Mouse (Mus musculus): ENCODE measurements at regions not wholly inside any gene's neighbourhood (a gene's known extent, or its start where the extent isn't known, plus 50 kb on each side); places are given as distances from the start of the nearest gene placed in this dataset.
A peak's percentile ranks its signal among the peaks of the same experiment; 100 is the strongest.

DNA sequence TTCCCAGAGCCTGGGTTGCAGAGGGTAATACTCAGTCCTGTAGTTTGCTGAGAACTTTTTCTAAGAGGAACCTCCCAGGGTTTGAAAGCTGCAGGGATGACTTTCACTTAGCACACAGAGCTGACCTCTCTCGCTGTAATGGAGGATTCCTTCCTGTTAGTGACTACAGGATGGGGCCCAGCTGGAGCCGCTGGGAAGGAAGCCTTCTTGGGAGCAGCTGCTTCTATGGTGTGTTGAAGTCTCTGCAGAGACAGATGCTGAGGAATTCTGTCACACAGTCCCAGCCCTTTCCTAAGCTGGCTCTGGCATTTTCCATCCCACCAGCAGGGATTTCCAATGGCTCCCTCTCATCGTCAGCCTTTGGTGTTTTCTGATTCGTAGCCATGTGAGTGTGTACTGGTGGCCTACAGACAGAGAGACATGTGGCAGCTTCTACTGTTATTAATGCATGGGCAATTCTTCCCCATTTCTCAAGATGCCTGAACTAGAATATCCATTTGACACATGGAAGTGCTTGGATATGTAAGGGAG is 90.9 kb downstream of the Gm26897 start:
- intact Hi-C loops (cut with DNase I), result no loop called here
- peak; percentile 67 to 69 for DNase-seq

DNA sequence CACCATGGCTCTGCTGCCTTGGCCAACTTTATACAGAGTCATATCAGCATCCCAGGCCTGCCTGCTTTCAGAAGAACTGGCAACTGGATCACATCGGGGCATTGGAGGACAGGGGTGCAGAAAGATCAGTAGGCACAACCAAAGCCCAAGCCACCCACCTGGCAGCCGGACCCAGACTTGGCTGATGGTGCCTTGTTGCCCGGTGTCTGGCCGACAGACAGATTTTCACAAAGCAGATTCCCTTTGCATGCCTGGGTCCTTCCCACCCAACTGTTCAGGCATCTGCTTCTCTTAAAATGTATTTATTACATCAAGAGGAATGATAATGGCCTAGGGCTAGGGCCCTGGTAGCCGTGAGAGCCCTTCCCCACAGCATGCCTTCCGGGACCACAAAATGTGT is 96.2 kb downstream of the Gm26897 start:
- intact Hi-C loops (cut with DNase I), result no loop called here
- no peak for DNase-seq

DNA sequence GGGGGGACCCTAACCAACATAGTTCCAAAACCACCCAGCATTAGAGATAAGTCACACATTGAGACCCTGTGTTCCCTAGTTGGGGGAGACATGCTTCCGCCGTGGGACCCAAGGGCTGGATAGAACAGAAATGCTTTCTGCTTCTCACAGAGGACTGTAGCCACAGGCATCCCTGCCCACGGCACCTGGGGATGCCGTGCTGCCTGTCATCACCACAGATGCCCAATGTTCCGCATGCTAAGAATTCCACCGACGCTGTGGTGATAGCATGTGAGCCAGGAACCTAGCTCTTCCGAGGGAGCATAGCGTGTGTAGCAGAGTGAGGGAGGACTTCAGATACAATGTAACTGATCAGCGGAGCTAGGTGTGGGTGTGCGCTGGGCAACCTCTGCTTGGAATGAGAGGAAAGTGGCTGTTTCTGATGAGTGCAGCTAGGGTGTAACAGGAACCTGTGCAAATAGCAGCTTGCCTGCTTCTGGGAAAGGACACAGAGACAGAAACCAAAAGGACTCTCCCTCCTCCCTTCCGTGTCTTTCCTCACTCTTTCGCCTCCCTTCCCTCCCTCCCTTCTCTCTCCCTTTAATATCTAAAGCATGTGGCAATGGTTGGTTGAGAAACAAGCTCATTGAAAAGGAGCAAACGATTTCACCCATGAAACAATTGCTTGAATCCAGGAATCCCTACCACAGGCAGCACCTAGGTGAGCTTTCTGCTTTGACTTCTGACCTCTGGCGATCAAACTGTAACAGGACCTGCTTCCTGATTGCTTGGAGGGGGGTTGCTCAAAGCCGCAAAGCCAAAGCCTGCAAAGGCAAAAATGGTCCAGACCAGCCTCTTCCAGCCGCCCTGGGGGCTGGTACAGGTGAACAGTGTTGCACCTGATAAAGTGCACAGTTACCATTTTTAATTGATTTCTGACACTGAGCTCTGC is 102.3 kb downstream of the Gm26897 start:
- intact Hi-C loops (cut with DNase I), result no loop called here
- DNase-seq, result no peak

DNA sequence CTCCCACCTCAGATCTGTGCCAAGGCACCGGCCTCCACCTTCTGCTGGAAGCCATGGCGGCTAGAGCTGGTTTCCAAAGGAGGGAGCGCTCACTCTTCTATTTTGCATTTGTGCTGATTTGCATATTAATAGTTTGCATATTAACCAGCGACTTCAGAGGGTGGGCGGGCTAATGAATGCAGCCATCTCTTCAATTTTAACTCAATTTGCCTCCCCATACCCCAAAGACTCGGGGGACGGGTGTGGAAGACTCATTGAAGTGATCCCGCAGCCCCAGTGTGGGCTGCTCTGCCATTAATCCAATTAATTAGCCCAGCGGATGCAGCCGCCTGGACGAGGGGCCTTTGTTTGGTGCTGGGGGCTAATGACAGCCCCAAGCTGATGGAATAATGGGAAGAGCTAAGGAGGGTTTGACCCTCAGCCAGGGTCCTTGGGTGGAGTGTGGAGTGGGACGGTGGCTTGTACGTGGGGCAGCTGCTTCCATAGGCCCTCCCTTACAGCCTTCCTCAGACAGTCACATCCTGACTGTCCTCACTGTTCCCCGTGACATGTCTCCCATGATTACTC is 103.0 kb downstream of the Gm26897 start:
- no peak for DNase-seq
- intact Hi-C loops (cut with DNase I), result no loop called here

DNA sequence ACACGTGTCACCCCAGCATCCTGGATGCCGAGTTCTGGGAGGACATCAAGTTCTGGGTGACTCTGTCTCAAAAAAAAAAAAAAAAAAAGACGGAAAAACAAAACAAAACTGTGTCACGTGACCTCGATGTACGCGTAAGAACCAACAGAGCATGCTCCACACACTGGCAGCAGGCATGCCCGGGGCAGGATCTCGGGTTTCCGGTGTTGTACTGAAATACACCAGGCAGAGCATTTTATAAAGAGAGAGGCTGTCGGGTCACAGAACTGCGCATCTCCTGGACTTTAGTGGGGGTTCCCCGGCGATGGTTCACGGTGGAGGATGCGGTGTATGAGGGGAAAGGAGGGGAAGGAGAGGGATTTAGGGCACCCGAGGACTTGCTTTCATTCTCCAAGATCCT is 108.7 kb downstream of the Gm26897 start:
- DNase-seq, result no peak
- intact Hi-C loops (cut with DNase I), result no loop called here

DNA sequence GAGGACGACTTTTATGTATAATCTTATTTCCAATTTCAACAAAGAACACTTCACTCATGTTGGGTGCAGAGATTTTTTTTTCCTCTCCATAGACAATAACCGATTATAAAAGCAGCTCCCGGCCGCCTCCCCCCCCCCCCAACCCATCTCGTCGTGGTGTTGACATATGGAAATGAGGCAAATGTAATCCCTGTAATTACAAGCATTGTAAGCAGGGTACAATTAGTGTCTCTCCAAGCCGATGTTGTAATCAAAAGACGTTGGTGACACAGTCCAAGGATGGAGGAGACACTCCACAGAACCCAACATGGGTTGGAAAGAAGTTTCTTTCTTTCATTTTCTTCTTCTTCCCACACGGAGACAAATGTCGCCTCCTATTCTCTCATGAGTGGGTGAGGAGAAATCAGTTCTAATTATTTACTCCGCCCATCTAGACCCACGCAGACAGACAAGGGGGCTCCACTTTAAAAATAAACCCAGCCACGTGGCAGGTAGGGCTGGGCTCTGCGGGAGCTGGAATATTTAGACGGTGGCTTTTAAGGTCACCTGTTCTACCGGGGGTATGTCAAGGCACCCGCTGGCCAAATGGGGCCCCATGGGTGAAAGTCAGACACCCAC is 110.0 kb downstream of the Gm26897 start:
- intact Hi-C loops (cut with DNase I), result no loop called here
- no peak for DNase-seq

DNA sequence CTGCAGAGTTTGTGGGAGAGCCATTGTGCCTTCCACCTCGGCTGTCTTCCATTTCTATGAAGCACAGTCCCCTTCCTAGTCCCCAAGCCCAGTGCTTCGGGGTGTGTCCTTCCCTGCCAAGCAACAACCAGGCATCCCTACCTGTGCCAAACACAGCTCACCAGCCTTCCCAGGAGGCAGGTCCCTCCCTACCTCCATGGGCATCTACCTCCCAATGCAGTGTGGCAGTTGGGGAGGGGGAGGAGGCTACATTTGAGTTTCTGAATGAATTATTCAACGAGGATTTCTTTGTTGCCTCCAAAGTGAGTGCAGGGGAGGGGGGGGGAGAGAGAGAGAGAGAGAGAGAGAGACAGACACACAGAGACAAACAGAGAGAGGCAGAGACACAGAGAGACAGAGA is 110.8 kb downstream of the Gm26897 start:
- intact Hi-C loops (cut with DNase I), result no loop called here

DNA sequence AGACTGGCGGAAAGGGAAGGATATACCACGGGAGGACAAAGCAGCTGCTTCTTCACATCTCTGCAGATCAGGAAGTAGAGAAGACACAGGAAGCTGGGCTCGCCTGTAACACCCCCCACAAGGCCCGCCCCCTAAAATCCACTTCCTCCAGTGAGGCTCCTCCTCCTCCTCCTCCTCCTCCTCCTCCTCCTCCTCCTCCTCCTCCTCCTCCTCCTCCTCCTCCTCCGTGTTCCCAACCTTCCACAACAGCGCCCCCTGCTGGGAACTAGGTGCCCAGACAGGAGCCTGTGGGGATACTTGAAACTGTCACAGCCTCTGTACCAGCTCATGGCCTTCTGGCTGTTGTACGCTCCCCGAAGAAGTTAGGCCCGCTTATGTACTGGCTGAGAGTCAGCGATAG is 115.2 kb downstream of the Gm26897 start:
- intact Hi-C loops (cut with DNase I), result no loop called here
- DNase-seq, result no peak

More for the DNA sequence above, 110.8 kb downstream of the Gm26897 start:
- no peak for DNase-seq

DNA sequence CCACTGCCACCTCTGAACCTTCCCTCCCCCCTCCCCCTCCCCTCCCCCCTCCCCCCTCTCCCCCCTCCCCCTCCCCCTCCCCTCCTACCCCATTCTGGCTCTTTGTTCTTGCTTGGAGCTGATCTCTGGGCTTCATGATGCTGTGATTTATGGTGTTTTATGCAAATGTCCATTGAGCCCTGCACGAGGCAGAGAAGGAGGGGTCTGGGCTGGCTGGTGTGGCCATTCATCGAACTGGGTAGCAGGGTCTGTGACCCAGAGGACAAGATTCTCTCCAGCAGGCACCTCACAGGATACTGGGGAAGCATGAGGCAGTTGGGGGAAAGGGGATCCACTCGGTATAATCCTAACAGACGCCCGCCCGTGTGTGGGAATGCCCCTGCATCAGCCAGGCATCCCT is 119.0 kb downstream of the Gm26897 start:
- no peak for DNase-seq
- intact Hi-C loops (cut with DNase I), result no loop called here

DNA sequence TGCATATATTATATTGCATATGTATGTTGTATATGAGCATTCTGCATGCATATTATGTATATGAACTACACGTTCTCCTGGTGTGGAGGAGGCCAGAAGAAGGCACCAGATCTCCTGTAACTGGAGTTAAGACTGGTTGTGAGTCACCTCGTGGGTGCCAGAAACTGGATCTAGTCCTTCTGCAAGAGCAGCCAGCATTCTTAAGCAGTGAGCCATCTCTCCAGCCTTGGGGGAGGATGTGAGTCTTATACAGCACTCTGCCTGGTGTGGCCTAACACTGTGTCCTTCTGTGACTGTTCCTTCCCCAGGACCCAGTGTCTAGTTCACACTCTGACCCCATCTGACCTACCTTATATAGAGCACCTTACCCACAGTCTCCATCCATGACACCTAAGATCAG is 121.6 kb downstream of the Gm26897 start:
- no peak for DNase-seq
- intact Hi-C loops (cut with DNase I), result no loop called here

DNA sequence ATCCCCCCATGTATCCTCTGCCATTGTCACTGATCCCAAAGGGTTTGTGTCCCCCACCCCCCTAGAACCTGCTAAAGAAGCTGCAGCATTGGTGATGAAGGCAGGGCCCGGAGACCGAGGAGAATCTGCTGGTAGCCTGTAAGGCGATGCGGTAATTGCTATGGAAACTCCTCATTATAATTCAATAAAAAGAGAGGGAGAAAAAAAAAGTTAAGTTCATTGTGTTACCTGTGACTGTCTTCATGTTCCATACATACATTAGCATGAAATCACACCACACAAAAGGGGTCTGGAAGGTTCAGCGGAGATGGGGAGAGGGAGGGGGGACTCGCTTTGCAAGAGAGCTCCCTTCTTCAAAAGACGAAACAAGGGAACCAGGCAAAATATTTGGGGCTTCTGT is 123.5 kb downstream of the Gm26897 start:
- DNase-seq, result no peak
- intact Hi-C loops (cut with DNase I), result no loop called here

DNA sequence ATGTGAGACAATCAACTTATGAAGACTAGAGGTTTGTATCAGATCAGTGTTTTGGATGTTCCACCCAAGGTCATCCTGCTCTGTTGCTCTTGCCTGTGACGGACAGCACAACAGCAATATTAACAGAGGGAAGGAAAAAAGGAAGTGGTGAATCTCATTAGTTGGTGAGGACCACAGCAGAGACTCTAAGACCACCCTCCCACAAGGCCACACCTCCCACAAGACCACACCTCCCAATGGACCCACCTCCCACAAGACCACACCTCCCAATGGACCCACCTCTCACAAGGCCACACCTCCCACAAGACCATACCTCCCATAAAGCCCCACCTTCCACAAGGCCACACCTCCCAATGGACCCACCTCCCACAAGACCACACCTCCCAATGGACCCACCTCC is 126.7 kb downstream of the Gm26897 start:
- intact Hi-C loops (cut with DNase I), result no loop called here
- DNase-seq, result no peak

DNA sequence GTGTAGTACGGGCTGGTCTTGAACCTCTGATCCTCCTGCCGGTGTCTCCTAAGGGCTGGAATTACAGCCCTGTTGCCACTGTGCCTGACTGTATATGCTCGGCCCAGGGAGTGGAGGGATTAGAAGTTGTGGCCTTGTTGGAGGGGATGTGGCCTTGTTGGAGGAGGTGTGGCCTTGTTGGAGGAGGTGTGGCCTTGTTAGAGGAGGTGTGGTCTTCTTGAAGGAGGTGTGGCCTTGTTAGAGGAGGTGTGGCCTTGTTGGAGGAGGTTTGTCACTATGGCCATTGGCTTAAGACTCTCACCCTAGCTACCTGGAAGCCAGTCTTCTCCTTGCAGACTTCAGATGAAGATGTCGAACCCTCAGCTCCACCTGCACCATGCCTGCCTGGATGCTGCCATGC is 128.6 kb downstream of the Gm26897 start:
- DNase-seq, result no peak
- intact Hi-C loops (cut with DNase I), result no loop called here

DNA sequence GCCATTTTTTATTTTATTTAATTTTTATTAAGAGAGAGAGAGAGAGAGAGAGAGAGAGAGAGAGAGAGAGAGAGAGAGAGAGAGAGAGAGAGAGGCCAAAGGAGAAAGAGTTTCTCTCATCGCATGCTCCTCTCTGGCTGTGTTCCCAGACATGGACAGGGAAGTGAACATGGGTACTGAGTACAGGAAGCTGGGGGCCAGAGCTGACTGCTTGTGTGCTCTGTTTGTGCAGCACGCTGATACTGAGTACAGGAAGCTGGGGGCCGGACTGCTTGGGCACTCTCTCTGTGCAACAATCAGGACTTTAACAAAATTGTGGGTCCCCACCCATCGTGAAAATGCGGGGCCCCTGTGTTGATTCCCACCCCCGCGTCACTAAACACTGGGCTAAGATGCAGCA is 130.2 kb downstream of the Gm26897 start:
- no peak for DNase-seq
- intact Hi-C loops (cut with DNase I), result no loop called here

DNA sequence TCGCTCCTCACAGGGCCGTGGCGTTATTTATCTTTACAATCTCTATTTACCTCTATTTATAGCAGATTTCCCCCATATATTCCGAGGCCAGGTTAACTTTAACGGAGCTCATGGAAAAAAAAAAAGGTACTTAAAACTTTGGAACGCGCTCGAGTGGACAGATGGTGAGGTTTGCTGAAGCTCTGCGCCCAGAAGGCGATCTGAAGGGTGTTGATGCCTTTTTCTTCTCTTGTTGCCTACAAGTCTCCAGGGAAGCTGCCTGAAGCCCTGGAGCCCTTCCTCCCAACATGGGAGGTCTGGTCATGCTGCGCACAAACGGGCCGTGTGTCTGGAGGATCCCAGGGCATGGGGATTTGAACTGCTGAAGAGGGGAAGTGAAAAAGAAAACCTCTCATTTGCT is 130.9 kb downstream of the Gm26897 start:
- DNase-seq, result no peak
- intact Hi-C loops (cut with DNase I), result no loop called here

DNA sequence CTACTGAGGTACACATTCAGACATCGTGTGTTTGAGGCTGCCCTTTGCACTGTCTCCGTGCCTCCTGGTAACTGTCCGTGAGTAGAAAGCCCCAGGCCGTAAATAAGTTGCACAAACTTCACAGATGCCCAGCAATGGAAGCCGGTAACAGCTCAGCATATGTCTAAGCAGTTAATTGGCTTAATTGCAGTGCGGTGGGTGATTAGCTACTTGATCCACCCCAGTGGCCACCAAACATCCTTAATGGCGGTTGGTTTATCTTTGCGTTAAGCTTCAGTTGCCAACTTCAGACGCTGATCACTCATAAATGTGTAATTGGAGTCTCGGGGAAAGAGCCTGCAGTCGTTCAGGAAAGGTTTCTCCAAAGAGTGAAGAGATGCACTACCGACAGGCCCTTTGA is 135.3 kb downstream of the Gm26897 start:
- intact Hi-C loops (cut with DNase I), result no loop called here
- DNase-seq, result no peak

DNA sequence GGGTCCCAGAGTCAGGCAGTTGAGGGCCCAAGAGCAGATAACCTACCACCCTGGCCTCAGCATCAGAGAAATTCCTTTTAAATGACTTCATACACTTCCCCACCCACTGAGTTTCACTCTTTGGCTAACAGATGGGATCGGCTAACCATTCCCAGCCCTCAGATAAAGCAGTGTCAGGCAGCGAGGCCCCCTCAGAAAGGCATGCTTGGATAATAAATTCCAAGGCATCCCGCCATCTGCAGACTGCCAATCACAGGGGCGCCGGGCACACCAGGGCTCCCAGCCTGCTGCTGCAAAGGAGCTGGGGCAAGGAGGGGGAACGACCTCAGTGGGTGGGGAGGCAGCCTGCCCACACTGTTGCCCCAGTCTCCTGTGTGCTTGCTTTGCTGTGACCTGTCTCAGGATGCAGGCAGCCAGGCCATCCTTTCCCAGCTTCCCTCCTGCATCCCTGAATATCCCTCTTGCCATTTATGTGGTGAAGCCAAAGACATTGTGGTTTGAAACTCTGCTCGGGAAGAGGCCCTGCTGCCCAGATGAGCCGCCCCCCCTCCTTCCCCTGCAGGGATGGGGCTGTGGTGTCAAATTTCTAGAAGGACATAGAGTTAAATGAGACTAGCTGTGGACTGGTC is 143.6 kb downstream of the Gm26897 start:
- intact Hi-C loops (cut with DNase I), result no loop called here
- peak; percentile 36 to 53 for DNase-seq

DNA sequence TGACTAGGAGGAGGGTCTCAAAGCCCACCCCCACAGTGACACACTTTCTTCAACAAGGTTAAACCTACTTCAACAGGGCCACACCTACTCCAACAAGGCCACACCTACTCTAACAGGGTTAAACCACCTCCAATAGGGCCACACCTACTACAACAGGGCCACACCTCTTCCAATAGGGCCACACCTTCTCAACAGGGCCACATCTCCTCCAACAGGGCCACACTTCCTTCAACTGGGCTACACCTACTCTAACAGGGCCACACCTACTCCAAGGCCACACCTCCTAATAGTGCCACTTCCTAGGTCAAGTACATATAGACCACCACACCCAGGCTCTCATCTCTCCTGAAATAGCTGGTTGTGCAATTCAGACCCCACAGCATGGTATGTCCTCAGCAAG is 145.3 kb downstream of the Gm26897 start:
- no peak for DNase-seq
- intact Hi-C loops (cut with DNase I), result no loop called here

DNA sequence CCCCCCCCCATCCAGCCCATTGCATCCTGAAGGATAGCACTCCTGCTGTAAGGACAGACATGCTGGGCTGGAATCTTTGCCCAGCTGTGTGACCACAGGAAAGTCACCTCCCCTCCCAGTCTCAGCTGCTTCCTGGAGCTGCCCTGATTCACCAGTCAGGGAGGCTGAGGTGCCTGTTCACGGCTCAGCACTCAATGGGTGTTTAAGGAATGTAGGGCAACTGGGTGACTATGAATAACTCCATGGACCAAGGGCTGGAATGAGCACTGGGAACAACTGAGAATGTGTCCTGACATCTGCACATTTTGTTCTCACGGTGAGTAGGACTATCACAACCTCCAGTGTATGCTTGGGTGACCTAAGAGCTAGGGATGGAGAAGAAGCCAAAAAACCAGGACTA is 146.5 kb downstream of the Gm26897 start:
- no peak for DNase-seq
- intact Hi-C loops (cut with DNase I), result no loop called here

DNA sequence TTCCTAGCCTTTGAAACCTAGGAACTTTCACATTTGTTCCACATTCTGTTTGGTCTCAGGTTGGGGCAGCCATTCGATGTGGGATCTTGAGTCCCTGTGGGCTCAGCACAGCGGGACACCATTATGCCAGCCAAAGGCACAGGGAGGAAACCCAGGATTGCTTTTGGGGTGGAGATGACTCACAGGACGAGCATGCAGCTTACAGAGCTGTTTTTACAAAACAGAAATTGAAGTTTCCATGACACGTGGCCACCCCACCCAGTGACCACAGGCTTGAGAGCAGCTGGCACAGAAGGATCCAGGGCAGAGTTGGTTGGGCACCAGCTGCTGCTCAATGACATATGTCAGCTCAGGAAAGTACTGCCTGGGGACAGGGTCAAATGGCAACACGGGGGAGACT is 147.8 kb downstream of the Gm26897 start:
- intact Hi-C loops (cut with DNase I), result no loop called here
- DNase-seq, result peak; percentile 37 to 45

DNA sequence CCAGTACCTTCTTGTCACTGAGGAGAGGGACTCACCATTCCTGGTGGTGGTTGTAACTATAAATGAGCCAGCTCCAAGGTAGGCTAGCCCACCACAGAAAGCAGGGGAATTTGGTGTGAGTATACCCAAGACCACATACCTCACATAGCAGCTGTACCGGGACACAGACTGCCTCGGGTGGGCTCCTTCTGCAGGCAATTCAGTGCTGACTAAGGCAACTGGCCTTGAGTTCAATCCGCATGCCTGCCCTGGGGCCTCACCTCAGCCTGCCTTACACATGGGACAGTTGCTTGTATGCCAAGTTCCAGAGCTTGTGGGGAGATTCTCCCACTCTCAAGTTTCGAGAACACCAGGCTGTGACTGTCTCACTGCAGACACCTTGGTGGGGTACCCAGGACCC is 153.6 kb downstream of the Gm26897 start:
- no peak for DNase-seq
- intact Hi-C loops (cut with DNase I), result no loop called here

Data from heart, postnatal 10 days (tissue).